Mouse (Mus musculus) gastrocnemius, adult 2 months (tissue): ENCODE data around the gene Man1c1. TPM values are rescaled to one million over a fixed set of nuclear protein-coding genes. Genes with fewer than 3 reads are reported as not detected.
A peak's percentile ranks its signal among the peaks of the same experiment; 100 is the strongest.

Experiments
- DNase-seq: peaks from one replicate; pipeline ENCODE4 v3.0.0; 2022
- H3K27ac ChIP-seq: fragments of 200-600 bp; 2 replicates; pipeline ENCODE4 v1.8.1; 2022; ENCODE audit warnings: mild to moderate bottlenecking
- H3K4me3 ChIP-seq: fragments of 200-600 bp; 2 replicates; pipeline ENCODE4 v1.8.1; 2022; ENCODE audit warnings: mild to moderate bottlenecking, moderate library complexity
- CTCF ChIP-seq: fragments of 200-600 bp; IDR thresholded peaks from 2 replicates; pipeline ENCODE4 v1.8.1; 2022; ENCODE audit warnings: antibody characterized with exemption, mild to moderate bottlenecking, moderate library complexity
- intact Hi-C: fragments of 180-260 bp; cut with DNase I; formaldehyde crosslinking; loops from one replicate; pipeline ENCODE4 v1.15.1; 2025
- total RNA-seq, 2 experiments: library from RNA; stranded (reverse); gene quantifications; 2 replicates each; pipeline ENCODE4 v1.2.3; 2021

Gene Man1c1
- total RNA-seq, 2 experiments from 2014 or later, result 2.9 to 4.2 TPM

- H3K4me3 ChIP-seq, result no peak overlapping the region
- no peak for TF ChIP-seq CTCF
- intact Hi-C loops, result no loop called here
- no peak for DNase-seq
- no peak overlapping the region for H3K27ac ChIP-seq
Measured at GRCm38 (mm10) chr4:134663052-134663451, 41.0 kb downstream of the Man1c1 start.

GRCm38 (mm10) chr4:134660630-134661183 lies 43.4 kb downstream of the Man1c1 start:
- intact Hi-C loops, result no loop called here
- no peak for DNase-seq
- Histone ChIP-seq H3K27ac (no peak overlapping the region), H3K4me3 (no peak overlapping the region)
- no peak for TF ChIP-seq CTCF

GRCm38 (mm10) chr4:134659354-134660301 lies 44.5 kb downstream of the Man1c1 start:
- Histone ChIP-seq H3K4me3 (no peak overlapping the region), H3K27ac (no peak overlapping the region)
- intact Hi-C loops, result no loop called here
- DNase-seq, result no peak
- no peak for TF ChIP-seq CTCF

- no peak for TF ChIP-seq CTCF
- H3K27ac ChIP-seq, result no peak overlapping the region
- intact Hi-C loops, result no loop called here
- no peak for DNase-seq
- no peak overlapping the region for H3K4me3 ChIP-seq
Measured at GRCm38 (mm10) chr4:134657473-134657872, 46.6 kb downstream of the Man1c1 start.

- intact Hi-C loops, result no loop called here
- no peak overlapping the region for H3K4me3 ChIP-seq
- TF ChIP-seq CTCF, result no peak
- H3K27ac ChIP-seq, result no peak overlapping the region
- no peak for DNase-seq
Measured at GRCm38 (mm10) chr4:134654391-134654790, 49.7 kb downstream of the Man1c1 start.

GRCm38 (mm10) chr4:134652720-134653119 lies 51.4 kb downstream of the Man1c1 start:
- H3K4me3 ChIP-seq, result no peak overlapping the region
- no peak for TF ChIP-seq CTCF
- DNase-seq, result no peak
- no peak overlapping the region for H3K27ac ChIP-seq
- intact Hi-C loops, result no loop called here

GRCm38 (mm10) chr4:134652151-134652550 lies 51.9 kb downstream of the Man1c1 start:
- no peak overlapping the region for H3K27ac ChIP-seq
- intact Hi-C loops, result no loop called here
- no peak for TF ChIP-seq CTCF

GRCm38 (mm10) chr4:134651358-134651757 lies 52.7 kb downstream of the Man1c1 start:
- peak; percentile 77 for DNase-seq
- intact Hi-C loops, result no loop called here
- no peak overlapping the region for H3K4me3 ChIP-seq

More at GRCm38 (mm10) chr4:134652151-134652550, 51.9 kb downstream of the Man1c1 start:
- no peak overlapping the region for H3K4me3 ChIP-seq
- DNase-seq, result no peak

GRCm38 (mm10) chr4:134645042-134645948 lies 58.8 kb downstream of the Man1c1 start:
- H3K4me3 ChIP-seq, result no peak overlapping the region
- intact Hi-C loops, result no loop called here
- no peak for DNase-seq
- no peak for TF ChIP-seq CTCF
- no peak overlapping the region for H3K27ac ChIP-seq

More at GRCm38 (mm10) chr4:134651358-134651757, 52.7 kb downstream of the Man1c1 start:
- peak overlapping the region; percentile 28; the same call in 1 of the 2 replicates for H3K27ac ChIP-seq
- peak; percentile 42 for TF ChIP-seq CTCF

GRCm38 (mm10) chr4:134644410-134644809 lies 59.7 kb downstream of the Man1c1 start:
- Histone ChIP-seq H3K27ac (no peak overlapping the region), H3K4me3 (no peak overlapping the region)
- intact Hi-C loops, result no loop called here
- TF ChIP-seq CTCF, result no peak
- no peak for DNase-seq

- no peak for TF ChIP-seq CTCF
- Histone ChIP-seq H3K4me3 (no peak overlapping the region), H3K27ac (no peak overlapping the region)
- no peak for DNase-seq
- intact Hi-C loops, result no loop called here
Measured at GRCm38 (mm10) chr4:134641711-134642516, 62.2 kb downstream of the Man1c1 start.

GRCm38 (mm10) chr4:134639325-134639724 lies 64.8 kb downstream of the Man1c1 start:
- Histone ChIP-seq H3K27ac (no peak overlapping the region), H3K4me3 (no peak overlapping the region)
- no peak for DNase-seq
- intact Hi-C loops, result no loop called here
- no peak for TF ChIP-seq CTCF
